Mouse (Mus musculus): ENCODE results near the gene Rnase2a. TPM values are rescaled to one million over a fixed set of nuclear protein-coding genes. Genes with fewer than 3 reads are reported as not detected.

The Rnase2a gene
- total RNA-seq, 1 experiment, result not detected

Other genes with a start within 250 kb of the Rnase2a start
- gene Rnase10, start 248.4 kb downstream of the Rnase2a start, total RNA-seq (2012; rRNA removed), result not detected in 2 replicates
- not detected in 2 replicates for gene Rnase9, start 214.2 kb downstream of the Rnase2a start, total RNA-seq (2012; rRNA removed)
- not detected in 2 replicates for gene Rnase11, start 205.9 kb downstream of the Rnase2a start, total RNA-seq (2012; rRNA removed)
- 0.36 and 1.1 TPM in 2 replicates for gene Rnase12, start 198.5 kb downstream of the Rnase2a start, total RNA-seq (2012; rRNA removed)
- not detected in 2 replicates for gene Olfr750, start 181.7 kb downstream of the Rnase2a start, total RNA-seq (2012; rRNA removed)
- gene Rnase4, start 165.0 kb downstream of the Rnase2a start, total RNA-seq (2012; rRNA removed), result 2.5 and 10.3 TPM in 2 replicates
- gene Ang, start 165.0 kb downstream of the Rnase2a start, total RNA-seq (2012; rRNA removed), result 1.2 and 1.4 TPM in 2 replicates
- not detected in 2 replicates for gene Eddm3b, start 141.7 kb downstream of the Rnase2a start, total RNA-seq (2012; rRNA removed)
- gene Rnase6, start 132.2 kb downstream of the Rnase2a start, total RNA-seq (2012; rRNA removed), result not detected in 2 replicates
- not detected in 2 replicates for gene Rnase1, start 109.3 kb downstream of the Rnase2a start, total RNA-seq (2012; rRNA removed)
- gene Rnase2b, start 93.9 kb downstream of the Rnase2a start, total RNA-seq (2012; rRNA removed), result not detected in 2 replicates
- gene Ang2, start 57.0 kb downstream of the Rnase2a start, total RNA-seq (2012; rRNA removed), result 1.2 TPM in 1 of 2 replicates, not detected in the other
- gene Ear14, start 52.7 kb downstream of the Rnase2a start, total RNA-seq (2012; rRNA removed), result not detected in 2 replicates
- not detected in 2 replicates for gene Gm7247, start 105.6 kb upstream of the Rnase2a start, total RNA-seq (2012; rRNA removed)
- gene Vmn2r88, start 154.7 kb upstream of the Rnase2a start, total RNA-seq (2012; rRNA removed), result not detected in 2 replicates
- not detected in 2 replicates for gene Vmn2r89, start 195.7 kb upstream of the Rnase2a start, total RNA-seq (2012; rRNA removed)